Mouse (Mus musculus) small intestine, adult 2 months (tissue): Measurements from ENCODE around the gene D930048N14Rik.

ENCODE experiments used
- CTCF ChIP-seq: fragments of 200-500 bp; IDR thresholded peaks from 2 replicates; pipeline ENCODE4 v1.5.1; 2012; ENCODE audit warnings: low read depth, mild to moderate bottlenecking, control low read depth, inconsistent platforms, low read length, moderate library complexity, mixed read lengths; ENCODE audit not compliant: insufficient replicate concordance, insufficient read length; ENCODE audit errors: extremely low read depth
- POLR2A ChIP-seq: fragments of 200-500 bp; IDR thresholded peaks from 2 replicates; pipeline ENCODE4 v1.6.1; 2012; ENCODE audit warnings: low read depth, mild to moderate bottlenecking, control low read depth, inconsistent platforms, low read length, moderate library complexity

DNA sequence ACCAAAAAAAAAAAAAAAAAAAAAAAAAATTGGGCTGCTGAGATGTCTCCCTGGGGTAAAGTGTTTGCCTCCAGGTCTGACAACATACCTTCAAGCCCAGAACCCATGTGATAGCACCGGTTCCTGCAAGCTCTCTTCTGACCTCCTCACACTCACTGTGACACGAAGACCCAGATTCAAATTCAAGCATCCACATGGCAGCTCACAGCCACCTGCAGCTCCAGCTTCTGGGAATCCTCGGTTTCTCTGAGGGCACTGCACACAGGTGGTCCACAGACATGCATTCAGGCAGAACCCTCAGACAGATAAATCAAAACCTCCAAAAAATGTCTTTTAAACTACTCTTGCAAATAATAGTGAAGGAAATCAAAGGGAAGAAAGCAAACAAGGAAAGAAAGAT, 28.7 kb downstream of the D930048N14Rik start:
- TF ChIP-seq CTCF (no peak), POLR2A (no peak)
